Mouse (Mus musculus) thymus, postnatal 10 days (tissue): ENCODE results near the gene Tmem92.

Experiments
- DNase-seq, 2 experiments: peaks; one replicate each; pipeline ENCODE4 v3.0.0; 2021; ENCODE audit warnings: low spot score in 2 of 2

Gene Tmem92

DNA sequence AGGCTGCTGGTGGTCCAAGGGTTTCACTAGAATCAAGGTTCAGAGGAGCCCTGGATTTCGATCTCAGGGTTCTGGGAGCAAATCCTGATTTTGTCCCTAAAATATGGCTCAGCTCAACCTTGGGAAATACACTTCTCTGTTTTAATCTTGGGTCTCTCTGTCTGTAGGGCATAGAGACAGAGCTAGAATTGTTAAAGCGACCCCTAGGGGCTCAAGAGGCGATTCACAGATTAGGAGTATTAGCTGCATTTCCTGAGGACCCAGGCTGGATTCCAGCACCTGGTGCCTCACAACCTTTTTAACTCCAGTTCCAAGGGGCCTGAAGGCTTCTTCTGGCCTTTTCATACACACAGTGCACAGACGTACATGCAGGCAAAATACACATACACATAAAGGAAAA is 52.9 kb downstream of the Tmem92 start:
- DNase-seq, result no peak

DNA sequence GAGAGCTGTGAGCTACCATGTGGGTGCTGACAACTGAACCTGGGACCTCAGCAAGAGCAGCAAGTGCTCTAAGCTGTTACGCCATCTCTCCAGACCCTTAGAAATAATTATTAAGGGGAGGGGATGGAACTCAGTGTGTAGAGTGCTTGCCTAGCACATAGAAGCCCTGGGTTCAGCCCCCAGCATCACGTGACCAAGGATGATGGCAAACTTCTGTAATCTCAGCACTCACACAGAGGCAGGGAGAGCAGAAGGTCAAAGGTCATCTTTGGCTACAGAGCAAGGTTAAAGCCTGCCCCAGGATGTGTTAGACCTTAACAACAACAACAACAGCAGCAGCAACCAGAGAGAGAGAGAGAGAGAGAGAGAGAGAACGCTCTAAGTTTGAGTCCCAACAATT is 54.0 kb downstream of the Tmem92 start:
- DNase-seq, result no peak

DNA sequence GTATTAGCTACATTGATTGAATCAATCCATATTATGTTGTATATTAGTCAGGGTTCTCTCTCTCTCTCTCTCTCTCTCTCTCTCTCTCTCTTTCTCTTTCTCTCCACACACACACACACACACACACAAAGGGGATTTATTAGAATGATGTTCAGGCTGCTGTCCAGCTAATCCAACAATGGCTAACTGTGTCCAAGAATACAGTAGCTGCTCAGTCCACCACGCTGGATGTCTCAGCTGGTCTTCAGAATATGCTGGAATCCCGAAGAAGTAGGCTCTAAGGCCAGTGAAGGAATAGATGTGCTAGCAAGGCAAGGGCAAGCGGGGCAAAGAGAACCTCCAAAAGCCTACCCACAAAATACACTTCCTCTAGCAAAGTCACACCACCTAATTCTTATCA is 55.2 kb downstream of the Tmem92 start:
- DNase-seq, result no peak
